Mouse (Mus musculus) cerebellum, adult 2 months (tissue): Measurements from ENCODE around the gene Wfdc6a.

Source experiments
- CTCF ChIP-seq: fragments of 200-500 bp; IDR thresholded peaks from 2 replicates; pipeline ENCODE4 v1.5.1; 2011; ENCODE audit warnings: low read depth, mild to moderate bottlenecking, control low read depth, low read length, moderate library complexity, borderline replicate concordance; ENCODE audit not compliant: insufficient read depth
- POLR2A ChIP-seq: fragments of 200-500 bp; IDR thresholded peaks from 2 replicates; pipeline ENCODE4 v1.6.1; 2011; ENCODE audit warnings: low read length, control low read depth, borderline replicate concordance; ENCODE audit not compliant: insufficient read depth

DNA sequence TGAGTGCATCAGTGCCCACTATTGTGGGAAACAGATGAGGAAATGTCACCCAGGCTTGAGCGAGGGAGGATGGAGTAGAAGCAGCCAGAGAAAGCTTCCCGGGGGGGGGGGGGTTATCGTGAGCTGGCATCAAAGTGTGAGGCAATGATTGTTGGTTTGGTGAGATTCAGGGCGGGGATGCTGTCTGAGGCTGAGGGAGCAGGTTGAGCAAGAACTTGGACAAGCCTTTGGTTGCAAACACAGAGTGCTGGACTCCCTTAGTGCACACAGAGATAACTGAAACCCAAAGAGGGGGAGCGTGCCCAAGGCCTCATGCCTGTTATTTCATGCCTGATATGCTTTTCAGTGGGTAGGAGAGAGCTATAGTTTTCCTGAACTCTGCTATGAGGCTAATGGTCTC, 17.8 kb downstream of the Wfdc6a start:
- no peak for TF ChIP-seq POLR2A
- no peak for TF ChIP-seq CTCF
